Mouse (Mus musculus): ENCODE measurements at regions not wholly inside any gene's neighbourhood (a gene's known extent, or its start where the extent isn't known, plus 50 kb on each side); places are given as distances from the start of the nearest gene placed in this dataset.
"Not testable (repeated sequence)": the region's sequence is repeated elsewhere in the genome, so short reads cannot be mapped to it uniquely, and the experiment has no call there.

GRCm38 (mm10) chr19:59516957-59517356, 58.8 kb downstream of the Emx2 start:
- DNase-seq (ENCODE audit: low spot score in 2 of 2) = no peak

- DNase-seq (ENCODE audit: low spot score in 2 of 2) = no peak
Observed at GRCm38 (mm10) chr19:59519156-59519555, 61.0 kb downstream of the Emx2 start.

GRCm38 (mm10) chr19:59522176-59522575, 64.0 kb downstream of the Emx2 start:
- no peak for DNase-seq (ENCODE audit: low spot score in 2 of 2)

GRCm38 (mm10) chr19:59523356-59523755, 65.2 kb downstream of the Emx2 start:
- no peak for DNase-seq (ENCODE audit: low spot score in 2 of 2)

- no peak for DNase-seq (ENCODE audit: low spot score in 2 of 2)
Observed at GRCm38 (mm10) chr19:59564101-59564500, 105.9 kb downstream of the Emx2 start.

GRCm38 (mm10) chr19:59568907-59569306, 110.7 kb downstream of the Emx2 start:
- DNase-seq (ENCODE audit: low spot score in 2 of 2) = no peak

- not testable (repeated sequence) for DNase-seq (ENCODE audit: low spot score in 2 of 2)
Observed at GRCm38 (mm10) chr19:59569590-59569989, 111.4 kb downstream of the Emx2 start.

- DNase-seq (ENCODE audit: low spot score in 2 of 2) = no peak
Observed at GRCm38 (mm10) chr19:59574346-59574745, 116.2 kb downstream of the Emx2 start.

- DNase-seq (ENCODE audit: low spot score in 2 of 2) = no peak
Observed at GRCm38 (mm10) chr19:59577886-59578285, 119.7 kb downstream of the Emx2 start.

- DNase-seq (ENCODE audit: low spot score in 2 of 2) = no peak
Observed at GRCm38 (mm10) chr19:59579676-59580075, 121.5 kb downstream of the Emx2 start.

GRCm38 (mm10) chr19:59585835-59586234, 127.7 kb downstream of the Emx2 start:
- DNase-seq (ENCODE audit: low spot score in 2 of 2) = no peak

- DNase-seq (ENCODE audit: low spot score in 2 of 2) = no peak
Observed at GRCm38 (mm10) chr19:59587303-59587702, 129.1 kb downstream of the Emx2 start.

- DNase-seq (ENCODE audit: low spot score in 2 of 2) = peak in 1 of 2 experiments; percentile 13
Observed at GRCm38 (mm10) chr19:59588068-59588522, 129.9 kb downstream of the Emx2 start.

- no peak for DNase-seq (ENCODE audit: low spot score in 2 of 2)
Observed at GRCm38 (mm10) chr19:59590021-59590420, 131.8 kb downstream of the Emx2 start.

- no peak for DNase-seq (ENCODE audit: low spot score in 2 of 2)
Observed at GRCm38 (mm10) chr19:59592060-59592459, 133.9 kb downstream of the Emx2 start.

- DNase-seq (ENCODE audit: low spot score in 2 of 2) = no peak
Observed at GRCm38 (mm10) chr19:59624288-59624795, 166.2 kb downstream of the Emx2 start.

GRCm38 (mm10) chr19:59627681-59628080, 169.5 kb downstream of the Emx2 start:
- DNase-seq (ENCODE audit: low spot score in 2 of 2) = no peak

GRCm38 (mm10) chr19:59628296-59629160, 170.4 kb downstream of the Emx2 start:
- no peak for DNase-seq (ENCODE audit: low spot score in 2 of 2)

- DNase-seq (ENCODE audit: low spot score in 2 of 2) = no peak
Observed at GRCm38 (mm10) chr19:59629161-59629445, 170.9 kb downstream of the Emx2 start.

GRCm38 (mm10) chr19:59630095-59630494, 171.9 kb downstream of the Emx2 start:
- DNase-seq (ENCODE audit: low spot score in 2 of 2) = no peak

- no peak for DNase-seq (ENCODE audit: low spot score in 2 of 2)
Observed at GRCm38 (mm10) chr19:59630706-59631105, 172.5 kb downstream of the Emx2 start.

GRCm38 (mm10) chr19:59631541-59631940, 173.4 kb downstream of the Emx2 start:
- no peak for DNase-seq (ENCODE audit: low spot score in 2 of 2)

GRCm38 (mm10) chr19:59636271-59636670, 178.1 kb downstream of the Emx2 start:
- no peak for DNase-seq (ENCODE audit: low spot score in 2 of 2)
